8 mouse cellular contexts compared by ENCODE assay signal in genomic region chr15:101267053-101268032, GRCm38 (mm10). TPM values are rescaled to one million over a fixed set of nuclear protein-coding genes. Genes with fewer than 3 reads are reported as not detected.
A peak's percentile ranks its signal among the peaks of the same experiment; 100 is the strongest.
DNase-seq lines count a peak whose midpoint lies in the region; ATAC-seq lines count a peak whose summit lies in the region.

No protein-coding gene starts in this region.

- peaks cover 27% of the 10 kb centered on the region for H3K36me3 ChIP-seq in heart, embryonic 13.5 days
- H3K36me3 ChIP-seq in midbrain, embryonic 13.5 days: peaks cover 11% of the 10 kb centered on the region; the same call in 1 of the 2 replicates

- peak; percentile 61 to 83 for DNase-seq in adrenal gland, adult (ENCODE audit: inconsistent age in 2 of 2, low spot score in 1 of 2)
- DNase-seq in adrenal gland, adult 18-20 months (ENCODE audit: low spot score in 2 of 2): no peak
- DNase-seq in ZHBTc4 (ENCODE audit: low read depth, low spot score): peak; percentile 93
- DNase-seq in kidney, postnatal 25 days: peak; percentile 34 to 75
- no peak for DNase-seq in left cerebral cortex, adult 11 months (ENCODE audit: low spot score)
- DNase-seq in gastrocnemius, postnatal 36 days: no peak

- peak overlapping the region; percentile 88 for H3K9ac ChIP-seq in heart, embryonic 13.5 days
- peak overlapping the region; percentile 61 for H3K9ac ChIP-seq in midbrain, embryonic 13.5 days (replicated peaks)

- no peaks in the 10 kb centered on the region for H3K9me3 ChIP-seq in heart, embryonic 13.5 days
- H3K9me3 ChIP-seq in midbrain, embryonic 13.5 days: no peaks in the 10 kb centered on the region

- intact Hi-C loops in gastrocnemius, postnatal 36 days (cut with DNase I): no loop called here

- peak overlapping the region; percentile 89 for H3K4me2 ChIP-seq in heart, embryonic 13.5 days
- H3K4me2 ChIP-seq in midbrain, embryonic 13.5 days (replicated peaks): peak overlapping the region; percentile 83

- H3K27ac ChIP-seq in heart, embryonic 13.5 days (replicated peaks): peak overlapping the region; percentile 78
- no peak overlapping the region for H3K27ac ChIP-seq in midbrain, embryonic 13.5 days

- H3K4me1 ChIP-seq in heart, embryonic 13.5 days: peaks cover 43% of the 10 kb centered on the region
- H3K4me1 ChIP-seq in midbrain, embryonic 13.5 days (replicated peaks): peaks cover 21% of the 10 kb centered on the region

- ATAC-seq in heart, embryonic 13.5 days (ENCODE audit: extremely low read depth, insufficient number of reproducible peaks, low FRiP score, low TSS enrichment): no peak
- no peak for ATAC-seq in midbrain, embryonic 13.5 days

- peak overlapping the region; percentile 68 for H3K4me3 ChIP-seq in heart, embryonic 13.5 days
- H3K4me3 ChIP-seq in midbrain, embryonic 13.5 days (replicated peaks): peak overlapping the region; percentile 47

- 3% methylated on average over 25 of the region's 25 CpGs for WGBS in heart, embryonic 13.5 days
- 6% methylated on average over 25 of the region's 25 CpGs for WGBS in midbrain, embryonic 13.5 days

- H3K27me3 ChIP-seq in heart, embryonic 13.5 days (replicated peaks): no peaks in the 10 kb centered on the region
- H3K27me3 ChIP-seq in midbrain, embryonic 13.5 days: peaks cover 37% of the 10 kb centered on the region

RNA-seq across cellular contexts. Expression of gene Nr4a1, which starts 13.3 kb away (rescaled TPM):
- total RNA-seq in adrenal gland, adult 18-20 months (2021): 100 to 1,000 TPM; 275 to 349 TPM
- polyA plus RNA-seq in heart, embryonic 13.5 days (2015; fragmentation: Nextera tagmentation; extraction: Ambion mirVana): 10.4 and 10.8 TPM in 2 replicates
- polyA plus RNA-seq in midbrain, embryonic 13.5 days (2015; fragmentation: Nextera tagmentation; extraction: Ambion mirVana): 2.8 and 3.1 TPM in 2 replicates
- total RNA-seq in gastrocnemius, postnatal 36 days (2021): 100 to 1,000 TPM; 152 to 202 TPM

RNA-seq across cellular contexts. Expression of gene Atg101, which starts 16.7 kb away (rescaled TPM):
- 10 to 100 TPM; 60.5 to 64.0 TPM for total RNA-seq in adrenal gland, adult 18-20 months (2021)
- 50.6 and 56.1 TPM in 2 replicates for polyA plus RNA-seq in heart, embryonic 13.5 days (2015; fragmentation: Nextera tagmentation; extraction: Ambion mirVana)
- polyA plus RNA-seq in midbrain, embryonic 13.5 days (2015; fragmentation: Nextera tagmentation; extraction: Ambion mirVana): 79.1 and 82.8 TPM in 2 replicates
- 10 to 100 TPM; 30.6 to 32.6 TPM for total RNA-seq in gastrocnemius, postnatal 36 days (2021)

RNA-seq across cellular contexts. Expression of gene 6030408B16Rik, which starts 25.7 kb away (rescaled TPM):
- under 1 TPM; 0.27 to 0.54 TPM for total RNA-seq in adrenal gland, adult 18-20 months (2021)
- 2.4 and 3.0 TPM in 2 replicates for polyA plus RNA-seq in heart, embryonic 13.5 days (2015; fragmentation: Nextera tagmentation; extraction: Ambion mirVana)
- 0.26 and 0.46 TPM in 2 replicates for polyA plus RNA-seq in midbrain, embryonic 13.5 days (2015; fragmentation: Nextera tagmentation; extraction: Ambion mirVana)
- total RNA-seq in gastrocnemius, postnatal 36 days (2021): under 1 TPM; 0.23 to 0.44 TPM

RNA-seq across cellular contexts. Expression of gene Grasp, which starts 43.4 kb away (rescaled TPM):
- 10 to 100 TPM; 16.3 to 19.8 TPM for total RNA-seq in adrenal gland, adult 18-20 months (2021)
- 3.8 and 4.4 TPM in 2 replicates for polyA plus RNA-seq in heart, embryonic 13.5 days (2015; fragmentation: Nextera tagmentation; extraction: Ambion mirVana)
- 1.7 and 2.4 TPM in 2 replicates for polyA plus RNA-seq in midbrain, embryonic 13.5 days (2015; fragmentation: Nextera tagmentation; extraction: Ambion mirVana)
- 1 to 10 TPM; 5.7 to 6.3 TPM for total RNA-seq in gastrocnemius, postnatal 36 days (2021)

Comparison
In these comparisons a context has a peak if more than half of its experiments do, and no peak if none do; other contexts are left out.
1. DNase-seq: peak in adrenal gland, adult (2 of 2), ZHBTc4 (single experiment) and kidney, postnatal 25 days (2 of 2); none in adrenal gland, adult 18-20 months (0 of 2), left cerebral cortex, adult 11 months (single experiment) and gastrocnemius, postnatal 36 days (0 of 2).